Mouse (Mus musculus): Measurements from ENCODE around the gene Sbf2. TPM values are rescaled to one million over a fixed set of nuclear protein-coding genes. Genes with fewer than 3 reads are reported as not detected.
A peak's percentile ranks its signal among the peaks of the same experiment; 100 is the strongest.
"Not testable (repeated sequence)": the region's sequence is repeated elsewhere in the genome, so short reads cannot be mapped to it uniquely, and the experiment has no call there.

The Sbf2 gene
- polyA plus RNA-seq, 1 experiment from 2014 or later: 32.1 TPM

DNA sequence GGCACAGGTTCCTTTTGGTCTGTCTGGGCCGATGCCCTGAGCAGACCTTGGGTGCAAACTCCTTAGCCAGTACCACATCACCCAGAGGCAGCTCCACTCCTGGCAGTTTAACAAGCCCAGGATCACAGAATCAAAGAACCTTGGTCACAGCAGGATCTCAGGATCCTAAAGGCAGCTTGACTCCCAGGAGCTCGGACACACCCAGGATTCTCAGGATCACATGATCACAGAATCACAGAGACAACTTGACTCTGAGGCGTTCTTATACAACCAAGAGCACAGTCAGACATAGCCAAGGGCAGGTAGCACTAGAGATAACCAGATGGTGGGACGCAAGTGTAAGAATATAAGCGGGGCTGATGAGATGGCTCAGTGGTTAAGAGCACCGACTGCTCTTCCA lies 71.4 kb downstream of the Sbf2 start:
- no peak overlapping the region for H3K4me2 ChIP-seq (replicated peaks; ENCODE audit: low read depth, low read length)
- H3K27me3 ChIP-seq (ENCODE audit: insufficient read depth, low read length): no peaks in the 10 kb centered on the region
- H3K27ac ChIP-seq (ENCODE audit: low read length): no peak overlapping the region
- H3K4me3 ChIP-seq (ENCODE audit: low read length): no peak overlapping the region
- WGBS: 88% methylated on average over 6 of the region's 6 CpGs
- no peaks in the 10 kb centered on the region for H3K4me1 ChIP-seq (ENCODE audit: insufficient read depth, low read length)
- H3K9ac ChIP-seq (replicated peaks; ENCODE audit: low read length): no peak overlapping the region
- H3K9me3 ChIP-seq (ENCODE audit: low read length): no peaks in the 10 kb centered on the region
- ATAC-seq (ENCODE audit: low FRiP score, low TSS enrichment): no peak
- no peaks in the 10 kb centered on the region for H3K36me3 ChIP-seq (ENCODE audit: insufficient read depth, low read length)

DNA sequence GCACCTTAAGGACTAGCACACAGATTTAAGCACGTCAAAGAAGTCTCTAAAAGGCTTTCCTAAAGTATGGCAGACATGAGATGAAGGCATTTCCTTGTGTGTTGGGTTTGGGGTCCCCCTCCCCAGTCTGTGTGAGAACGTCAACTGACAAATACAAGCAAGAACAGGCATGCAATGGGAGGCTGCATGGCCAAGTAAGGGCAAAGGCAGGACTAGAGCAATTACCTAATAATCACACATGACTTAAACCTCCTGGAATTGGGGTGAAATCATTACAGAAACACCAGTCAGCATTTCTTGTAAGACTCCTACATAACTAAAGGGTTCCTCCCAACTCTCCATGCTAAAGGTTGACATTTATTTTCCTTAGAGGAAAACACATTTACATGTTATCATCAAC lies 75.5 kb downstream of the Sbf2 start:
- 65% methylated on average over 2 of the region's 2 CpGs for WGBS
- no peak overlapping the region for H3K4me3 ChIP-seq (ENCODE audit: low read length)

DNA sequence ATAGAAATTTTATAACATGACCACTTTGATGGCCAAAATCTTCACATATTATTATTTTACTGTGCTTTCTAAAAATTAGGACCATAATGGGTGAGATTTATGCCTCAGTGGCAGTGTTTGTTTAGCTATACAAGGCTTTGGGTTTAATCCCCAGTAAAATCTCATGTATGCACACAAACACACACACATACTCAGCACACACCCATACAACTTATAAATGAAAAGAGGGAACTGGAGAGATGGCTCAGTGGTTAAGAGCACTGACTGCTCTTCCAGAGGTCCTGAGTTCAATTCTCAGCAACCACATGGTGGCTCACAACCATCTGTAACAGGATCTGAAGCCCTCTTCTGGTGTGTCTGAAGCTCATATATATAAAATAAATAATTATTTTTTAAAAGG lies 84.4 kb downstream of the Sbf2 start:
- not testable (repeated sequence) for H3K9ac ChIP-seq (replicated peaks; ENCODE audit: low read length); H3K27me3 ChIP-seq (ENCODE audit: insufficient read depth, low read length); H3K27ac ChIP-seq (ENCODE audit: low read length); H3K9me3 ChIP-seq (ENCODE audit: low read length); H3K36me3 ChIP-seq (ENCODE audit: insufficient read depth, low read length); H3K4me3 ChIP-seq (ENCODE audit: low read length); H3K4me2 ChIP-seq (replicated peaks; ENCODE audit: low read depth, low read length); ATAC-seq (ENCODE audit: low FRiP score, low TSS enrichment)
- peaks cover 11% of the 10 kb centered on the region for H3K4me1 ChIP-seq (ENCODE audit: insufficient read depth, low read length)

More for the DNA sequence above, 75.5 kb downstream of the Sbf2 start:
- Histone ChIP-seq H3K9ac (replicated peaks; ENCODE audit: low read length) (no peak overlapping the region), H3K36me3 (ENCODE audit: insufficient read depth, low read length) (no peaks in the 10 kb centered on the region), H3K4me2 (replicated peaks; ENCODE audit: low read depth, low read length) (no peak overlapping the region), H3K4me1 (ENCODE audit: insufficient read depth, low read length) (no peaks in the 10 kb centered on the region), H3K27me3 (ENCODE audit: insufficient read depth, low read length) (no peaks in the 10 kb centered on the region), H3K27ac (ENCODE audit: low read length) (no peak overlapping the region), H3K9me3 (ENCODE audit: low read length) (no peaks in the 10 kb centered on the region)
- ATAC-seq (ENCODE audit: low FRiP score, low TSS enrichment): no peak

DNA sequence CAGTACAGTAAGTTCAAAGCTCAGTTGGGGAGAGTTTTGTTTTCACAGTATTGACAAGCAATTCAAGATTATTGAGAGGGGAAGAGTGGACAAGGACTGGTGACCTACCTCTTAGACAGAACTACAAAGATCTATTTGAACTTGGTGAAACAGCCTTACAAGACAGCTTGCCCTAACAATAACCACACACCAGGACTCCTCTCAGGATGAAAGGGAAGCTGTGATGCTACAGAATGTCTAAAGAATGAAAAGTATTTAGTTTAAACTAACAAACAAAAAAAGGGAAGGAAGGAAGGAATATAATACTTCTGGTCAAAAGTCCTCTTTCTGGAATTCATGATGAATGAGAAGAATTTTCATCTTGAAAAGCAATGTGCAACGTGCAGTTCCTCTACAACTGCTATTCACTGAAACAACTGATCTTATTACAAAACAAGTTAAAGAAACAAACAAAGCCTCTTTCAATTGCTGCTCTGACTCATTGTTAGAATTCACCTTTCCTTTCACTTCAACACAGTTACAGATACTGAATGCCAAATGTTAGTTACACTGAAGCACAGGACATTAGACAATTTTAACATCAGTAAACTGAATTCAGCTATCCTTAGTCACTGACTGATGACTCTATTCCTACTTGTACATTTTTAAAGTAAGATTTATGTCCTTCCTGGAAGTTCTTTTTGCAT lies 89.5 kb downstream of the Sbf2 start:
- no peak for ATAC-seq (ENCODE audit: low FRiP score, low TSS enrichment)
- H3K4me2 ChIP-seq (replicated peaks; ENCODE audit: low read depth, low read length): no peak overlapping the region
- H3K27me3 ChIP-seq (ENCODE audit: insufficient read depth, low read length): no peaks in the 10 kb centered on the region
- H3K9me3 ChIP-seq (ENCODE audit: low read length): no peaks in the 10 kb centered on the region
- peaks cover 17% of the 10 kb centered on the region for H3K4me1 ChIP-seq (ENCODE audit: insufficient read depth, low read length)
- H3K36me3 ChIP-seq (ENCODE audit: insufficient read depth, low read length): no peaks in the 10 kb centered on the region
- no peak overlapping the region for H3K4me3 ChIP-seq (ENCODE audit: low read length)
- 43% methylated on average over 1 of the region's 1 CpGs for WGBS
- H3K9ac ChIP-seq (replicated peaks; ENCODE audit: low read length): no peak overlapping the region
- H3K27ac ChIP-seq (ENCODE audit: low read length): no peak overlapping the region

DNA sequence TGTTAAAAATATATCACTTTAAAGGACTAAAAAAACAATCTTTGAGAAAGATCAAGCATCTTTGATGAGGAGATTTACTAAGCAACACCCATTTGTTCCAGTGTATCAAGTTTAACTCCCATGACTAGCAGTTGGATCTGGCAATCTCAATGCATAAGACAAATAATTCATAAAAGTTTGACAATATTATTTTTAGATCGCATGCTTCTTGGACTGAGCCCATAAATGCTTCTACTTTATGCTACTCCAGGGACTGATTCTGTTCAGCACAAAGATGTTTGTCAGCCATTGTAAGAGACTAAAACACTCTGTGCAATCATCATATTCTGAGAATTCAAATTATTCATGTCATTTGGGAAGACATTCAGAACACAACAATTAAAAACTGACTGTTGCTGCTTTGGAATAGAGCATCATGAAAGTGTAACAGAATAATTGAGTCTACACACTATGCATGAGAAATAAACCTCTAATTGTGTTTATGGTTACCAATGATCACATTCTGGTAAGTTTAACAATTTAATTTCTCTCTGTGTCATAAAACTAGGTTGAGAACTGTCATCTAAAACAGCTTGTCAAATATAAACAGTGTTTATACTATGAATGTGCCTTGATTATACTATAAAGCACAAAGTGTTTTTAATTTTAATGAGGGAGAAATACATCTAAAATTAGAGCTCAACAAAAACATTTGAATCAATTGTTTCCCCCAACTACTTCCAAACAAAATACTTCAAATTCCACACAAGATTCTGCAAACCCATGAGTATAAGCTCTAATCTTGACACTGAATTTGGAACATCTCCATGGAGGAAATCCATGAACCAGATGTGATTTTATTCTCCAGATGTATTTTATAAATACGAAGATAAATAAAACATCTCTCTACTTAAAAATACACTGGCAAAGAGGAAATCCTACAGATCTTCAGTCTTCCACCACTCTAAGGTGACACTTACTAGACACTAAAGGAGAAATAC lies 98.2 kb downstream of the Sbf2 start:
- H3K4me2 ChIP-seq (replicated peaks; ENCODE audit: low read depth, low read length): no peak overlapping the region
- H3K27ac ChIP-seq (ENCODE audit: low read length): no peak overlapping the region
- 0 out of 2 replicates have a peak, but pooled peaks cover 5% of the 10 kb centered on the region for H3K4me1 ChIP-seq (ENCODE audit: insufficient read depth, low read length)
- no peaks in the 10 kb centered on the region for H3K9me3 ChIP-seq (ENCODE audit: low read length)
- H3K9ac ChIP-seq (replicated peaks; ENCODE audit: low read length): no peak overlapping the region
- H3K36me3 ChIP-seq (ENCODE audit: insufficient read depth, low read length): no peaks in the 10 kb centered on the region
- H3K4me3 ChIP-seq (ENCODE audit: low read length): no peak overlapping the region
- no peaks in the 10 kb centered on the region for H3K27me3 ChIP-seq (ENCODE audit: insufficient read depth, low read length)
- no peak for ATAC-seq (ENCODE audit: low FRiP score, low TSS enrichment)
- WGBS: 58% methylated on average over 2 of the region's 2 CpGs

DNA sequence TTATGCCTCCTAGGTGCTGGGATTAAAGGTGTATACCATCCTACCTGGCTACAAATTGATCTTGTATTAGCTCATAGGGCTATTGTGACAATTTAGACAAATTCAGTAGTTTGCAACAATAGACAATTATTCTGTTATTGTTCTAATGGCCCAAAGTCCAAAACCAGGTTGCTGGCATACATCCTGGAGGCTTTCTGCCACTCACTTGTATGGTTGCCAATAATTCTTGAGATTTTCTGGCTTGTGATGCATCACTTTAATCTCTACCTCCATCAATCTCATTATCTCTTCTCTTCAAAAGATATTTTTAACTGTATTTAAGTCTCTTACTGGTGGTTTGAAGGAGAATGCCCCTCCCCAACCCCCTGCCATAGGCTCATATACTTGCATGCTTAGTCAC lies 100.6 kb downstream of the Sbf2 start:
- Histone ChIP-seq H3K4me3 (ENCODE audit: low read length) (no peak overlapping the region), H3K4me2 (replicated peaks; ENCODE audit: low read depth, low read length) (no peak overlapping the region), H3K4me1 (ENCODE audit: insufficient read depth, low read length) (0 out of 2 replicates have a peak, but pooled peaks cover 5% of the 10 kb centered on the region), H3K27ac (ENCODE audit: low read length) (no peak overlapping the region), H3K9ac (replicated peaks; ENCODE audit: low read length) (no peak overlapping the region), H3K27me3 (ENCODE audit: insufficient read depth, low read length) (no peaks in the 10 kb centered on the region), H3K36me3 (ENCODE audit: insufficient read depth, low read length) (no peaks in the 10 kb centered on the region), H3K9me3 (ENCODE audit: low read length) (no peaks in the 10 kb centered on the region)
- ATAC-seq (ENCODE audit: low FRiP score, low TSS enrichment): no peak

DNA sequence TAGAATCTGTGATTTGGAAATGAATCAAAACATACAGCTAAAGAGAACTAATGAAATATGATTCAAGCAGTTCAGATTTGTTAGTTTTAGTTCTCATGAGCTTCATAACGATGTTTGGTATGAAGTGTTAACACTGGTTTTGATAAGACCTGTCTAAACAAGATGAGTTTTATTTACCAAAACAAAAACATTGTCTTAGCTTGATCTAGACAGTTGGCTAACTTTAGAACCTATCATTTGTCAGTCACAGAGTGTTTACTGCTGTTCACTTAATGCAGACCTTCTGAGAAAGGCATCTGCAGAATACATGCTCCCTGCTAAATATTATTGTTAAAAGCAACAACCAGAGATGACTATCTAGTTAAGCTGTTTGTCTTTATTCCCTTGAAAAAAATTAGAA lies 116.1 kb downstream of the Sbf2 start:
- Histone ChIP-seq H3K4me2 (replicated peaks; ENCODE audit: low read depth, low read length) (no peak overlapping the region), H3K4me3 (ENCODE audit: low read length) (no peak overlapping the region), H3K27ac (ENCODE audit: low read length) (no peak overlapping the region), H3K4me1 (ENCODE audit: insufficient read depth, low read length) (no peaks in the 10 kb centered on the region), H3K9ac (replicated peaks; ENCODE audit: low read length) (no peak overlapping the region), H3K27me3 (ENCODE audit: insufficient read depth, low read length) (no peaks in the 10 kb centered on the region), H3K9me3 (ENCODE audit: low read length) (peaks cover 5% of the 10 kb centered on the region), H3K36me3 (ENCODE audit: insufficient read depth, low read length) (no peaks in the 10 kb centered on the region)
- no peak for ATAC-seq (ENCODE audit: low FRiP score, low TSS enrichment)
- WGBS: 66% methylated on average over 1 of the region's 1 CpGs

DNA sequence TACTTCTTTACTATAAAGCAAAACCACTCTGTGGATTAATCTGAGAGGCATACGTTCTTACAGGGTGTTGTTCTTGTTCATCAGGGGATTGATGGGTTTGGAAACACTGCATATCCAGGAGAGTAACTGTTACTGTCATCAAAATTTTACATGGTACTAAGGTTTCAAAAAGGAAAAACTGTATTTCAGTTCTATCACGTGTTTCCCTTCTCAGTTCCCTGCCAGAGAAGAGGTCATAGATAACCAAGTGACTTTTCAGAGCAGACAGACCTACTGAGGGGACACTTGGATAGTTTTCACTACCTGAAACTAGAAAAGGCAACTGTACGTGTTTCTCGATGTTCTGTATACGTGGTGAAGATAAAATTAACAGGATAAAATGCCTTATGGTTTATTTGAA lies 123.7 kb downstream of the Sbf2 start:
- ATAC-seq (ENCODE audit: low FRiP score, low TSS enrichment): no peak
- Histone ChIP-seq H3K4me1 (ENCODE audit: insufficient read depth, low read length) (no peaks in the 10 kb centered on the region), H3K36me3 (ENCODE audit: insufficient read depth, low read length) (no peaks in the 10 kb centered on the region), H3K27ac (ENCODE audit: low read length) (no peak overlapping the region), H3K27me3 (ENCODE audit: insufficient read depth, low read length) (no peaks in the 10 kb centered on the region), H3K9me3 (ENCODE audit: low read length) (no peaks in the 10 kb centered on the region), H3K4me2 (replicated peaks; ENCODE audit: low read depth, low read length) (no peak overlapping the region), H3K9ac (replicated peaks; ENCODE audit: low read length) (no peak overlapping the region), H3K4me3 (ENCODE audit: low read length) (no peak overlapping the region)
- WGBS: 91% methylated on average over 5 of the region's 5 CpGs

DNA sequence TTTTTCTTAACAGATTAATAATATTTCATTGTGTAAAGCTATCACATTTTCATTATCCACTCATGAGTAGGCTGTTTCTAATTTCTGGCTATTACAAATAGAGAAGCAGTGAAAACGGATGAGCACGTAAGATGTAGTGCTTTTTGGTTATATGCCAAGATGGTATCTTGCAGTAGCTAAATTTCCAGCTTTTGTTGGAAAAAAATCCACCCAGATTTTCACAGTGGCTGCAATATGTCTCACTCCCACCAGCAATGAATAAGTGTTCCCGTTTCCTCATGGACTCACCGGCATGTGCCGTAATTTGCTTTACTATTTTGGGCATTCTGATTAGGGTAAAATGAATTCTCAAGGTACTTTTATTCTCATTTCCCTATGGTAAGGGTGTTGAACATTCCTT lies 129.7 kb downstream of the Sbf2 start:
- no peaks in the 10 kb centered on the region for H3K4me1 ChIP-seq (ENCODE audit: insufficient read depth, low read length)
- H3K9ac ChIP-seq (replicated peaks; ENCODE audit: low read length): no peak overlapping the region
- no peak overlapping the region for H3K4me2 ChIP-seq (replicated peaks; ENCODE audit: low read depth, low read length)
- H3K27me3 ChIP-seq (ENCODE audit: insufficient read depth, low read length): no peaks in the 10 kb centered on the region
- H3K36me3 ChIP-seq (ENCODE audit: insufficient read depth, low read length): peaks cover 4% of the 10 kb centered on the region; the same call in 1 of the 2 replicates
- no peaks in the 10 kb centered on the region for H3K9me3 ChIP-seq (ENCODE audit: low read length)
- 84% methylated on average over 5 of the region's 5 CpGs for WGBS
- no peak overlapping the region for H3K4me3 ChIP-seq (ENCODE audit: low read length)
- ATAC-seq (ENCODE audit: low FRiP score, low TSS enrichment): no peak
- no peak overlapping the region for H3K27ac ChIP-seq (ENCODE audit: low read length)

DNA sequence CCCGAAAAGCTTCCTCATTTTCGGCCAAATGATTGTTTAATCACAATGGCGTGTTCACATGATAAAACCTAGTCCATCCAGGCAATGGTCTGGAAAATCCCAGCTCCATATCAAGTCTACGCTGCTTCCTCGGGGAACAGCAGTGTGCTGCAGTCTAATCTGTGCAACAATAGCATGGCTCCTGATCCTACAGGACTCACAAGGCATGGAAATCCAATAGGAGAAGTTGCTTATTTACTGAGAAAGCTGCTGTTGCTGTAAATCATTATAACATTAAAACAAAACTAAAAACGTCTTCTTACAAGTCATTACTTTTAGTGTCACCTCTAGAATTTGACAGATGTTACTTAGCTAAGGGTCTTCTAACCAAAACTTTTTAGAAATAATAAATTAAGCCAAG lies 143.7 kb downstream of the Sbf2 start:
- Histone ChIP-seq H3K4me1 (ENCODE audit: insufficient read depth, low read length) (peaks cover 3% of the 10 kb centered on the region; the same call in 1 of the 2 replicates), H3K36me3 (ENCODE audit: insufficient read depth, low read length) (no peaks in the 10 kb centered on the region), H3K9me3 (ENCODE audit: low read length) (no peaks in the 10 kb centered on the region), H3K27ac (ENCODE audit: low read length) (no peak overlapping the region), H3K4me3 (ENCODE audit: low read length) (no peak overlapping the region), H3K9ac (replicated peaks; ENCODE audit: low read length) (no peak overlapping the region), H3K27me3 (ENCODE audit: insufficient read depth, low read length) (no peaks in the 10 kb centered on the region), H3K4me2 (replicated peaks; ENCODE audit: low read depth, low read length) (no peak overlapping the region)
- ATAC-seq (ENCODE audit: low FRiP score, low TSS enrichment): peak; percentile 51; the same call in 1 of the 2 replicates
- WGBS: 52% methylated on average over 6 of the region's 6 CpGs
